In the genomic region with DNA sequence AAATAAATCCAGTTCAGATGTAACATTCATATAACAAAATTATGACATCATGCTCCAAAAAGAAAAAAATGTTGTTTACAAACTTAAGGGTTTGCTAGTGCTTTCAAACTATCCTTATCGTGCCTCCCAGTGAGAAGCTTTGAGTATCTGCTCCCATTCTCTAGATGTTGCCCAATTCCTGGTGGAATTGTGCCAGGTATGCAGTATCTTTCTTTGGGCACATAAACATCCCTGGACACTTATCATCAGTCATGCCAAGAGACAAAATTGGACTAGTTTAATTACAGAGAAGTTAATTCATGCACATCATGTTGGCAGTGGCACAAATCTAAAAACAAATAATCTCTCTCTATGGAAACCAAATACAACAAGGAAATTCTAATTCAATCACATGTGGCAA, we compare ENCODE assay signal across 25 mouse cellular contexts.
DNase-seq lines count a peak whose midpoint lies in the region; ATAC-seq and TF ChIP-seq lines count a peak whose summit lies in the region.
"Had no signal": no experiment of that assay in that cellular context is flagged by ENCODE, and none has a peak within 500 bp of the region (broad histone marks: within the 10 kb centered on the region; RNA-seq: fewer than 3 reads in every experiment).

No protein-coding gene starts in this region.

- no peak overlapping the region for H3K9ac ChIP-seq in lung, embryonic 14.5 days
- H3K9ac ChIP-seq in neural tube, embryonic 15.5 days (replicated peaks), result no peak overlapping the region
- H3K9ac ChIP-seq: kidney, embryonic 15.5 days; liver, embryonic 15.5 days; neural tube, embryonic 13.5 days had no signal

- no peaks in the 10 kb centered on the region for H3K27me3 ChIP-seq in lung, embryonic 14.5 days (ENCODE audit: insufficient read depth, low read length)
- H3K27me3 ChIP-seq in neural tube, embryonic 15.5 days (replicated peaks), result no peaks in the 10 kb centered on the region
- H3K27me3 ChIP-seq: CH12.LX; kidney, embryonic 15.5 days; liver, embryonic 15.5 days had no signal

- no peak for TF ChIP-seq POLR2A in lung, adult 2 months (IDR thresholded peaks at IDR 0.05; ENCODE audit: borderline replicate concordance, extremely low read depth, low read depth, low read length)

- no peak overlapping the region for H3K4me2 ChIP-seq in lung, embryonic 14.5 days
- H3K4me2 ChIP-seq in neural tube, embryonic 15.5 days, result no peak overlapping the region
- H3K4me2 ChIP-seq: heart, embryonic 11.5 days; kidney, embryonic 15.5 days; liver, embryonic 15.5 days; neural tube, embryonic 13.5 days had no signal

- intact Hi-C loops in gastrocnemius, adult 2 months (cut with DNase I), result no loop called here

- no peak overlapping the region for H3K4me3 ChIP-seq in gastrocnemius, adult 2 months
- H3K4me3 ChIP-seq in lung, embryonic 14.5 days (ENCODE audit: low read depth, low read length), result no peak overlapping the region
- H3K4me3 ChIP-seq in lung, adult 2 months (replicated peaks; ENCODE audit: extremely low read depth, low read depth, low read length), result no peak overlapping the region
- H3K4me3 ChIP-seq in neural tube, embryonic 15.5 days (replicated peaks), result no peak overlapping the region
- H3K4me3 ChIP-seq: hindbrain, embryonic 10.5 days; kidney, embryonic 15.5 days; left cerebral cortex, adult 2 months; liver, embryonic 15.5 days; midbrain, embryonic 10.5 days; myocyte; neural tube, embryonic 13.5 days had no signal

- peaks cover 5% of the 10 kb centered on the region; the same call in 1 of the 2 replicates for H3K4me1 ChIP-seq in lung, embryonic 14.5 days (ENCODE audit: insufficient read depth)
- H3K4me1 ChIP-seq in lung, adult 2 months (ENCODE audit: control insufficient read depth, insufficient read depth, low read length), result peaks cover 4% of the 10 kb centered on the region
- 0 out of 2 replicates have a peak, but pooled peaks cover 5% of the 10 kb centered on the region for H3K4me1 ChIP-seq in neural tube, embryonic 15.5 days
- H3K4me1 ChIP-seq: liver, embryonic 15.5 days had no signal

- no peak for ATAC-seq in lung, embryonic 14.5 days (ENCODE audit: insufficient read depth)
- ATAC-seq in neural tube, embryonic 15.5 days (ENCODE audit: low FRiP score), result no peak
- ATAC-seq: activated CD4-positive, CD25-positive, alpha-beta regulatory T cell, adult 4 months; intestine, postnatal 0 days; midbrain, embryonic 16.5 days had no signal

- no peaks in the 10 kb centered on the region for H3K9me3 ChIP-seq in lung, embryonic 14.5 days (ENCODE audit: low read depth, low read length)
- H3K9me3 ChIP-seq in neural tube, embryonic 15.5 days (replicated peaks), result no peaks in the 10 kb centered on the region
- H3K9me3 ChIP-seq: G1E; hindbrain, embryonic 10.5 days; kidney, embryonic 15.5 days; liver, embryonic 15.5 days; midbrain, embryonic 10.5 days; neural tube, embryonic 13.5 days had no signal

- no peak for TF ChIP-seq CTCF in gastrocnemius, adult 2 months (IDR thresholded peaks at IDR 0.05)
- no peak for TF ChIP-seq CTCF in lung, embryonic 14.5 days (IDR thresholded peaks at IDR 0.05; ENCODE audit: low read depth)
- TF ChIP-seq CTCF in lung, adult 2 months (IDR thresholded peaks at IDR 0.05; ENCODE audit: insufficient read depth, low read length), result no peak

- H3K36me3 ChIP-seq in lung, embryonic 14.5 days (ENCODE audit: insufficient read depth), result no peaks in the 10 kb centered on the region
- no peaks in the 10 kb centered on the region for H3K36me3 ChIP-seq in neural tube, embryonic 15.5 days
- H3K36me3 ChIP-seq: G1E; hindbrain, embryonic 10.5 days; kidney, embryonic 15.5 days; liver, embryonic 15.5 days; midbrain, embryonic 10.5 days; neural tube, embryonic 13.5 days had no signal

- H3K27ac ChIP-seq in gastrocnemius, adult 2 months, result peak overlapping the region; percentile 59; the same call in 1 of the 2 replicates
- no peak overlapping the region for H3K27ac ChIP-seq in lung, embryonic 14.5 days (ENCODE audit: low read depth)
- no peak overlapping the region for H3K27ac ChIP-seq in neural tube, embryonic 15.5 days (replicated peaks)
- H3K27ac ChIP-seq: hindbrain, embryonic 10.5 days; kidney, embryonic 15.5 days; left cerebral cortex, adult 2 months; liver, embryonic 15.5 days; midbrain, embryonic 10.5 days; neural tube, embryonic 13.5 days had no signal

- WGBS in lung, embryonic 14.5 days, result 35% methylated on average over 1 of the region's 1 CpGs
- 13% methylated on average over 1 of the region's 1 CpGs for WGBS in lung, adult 2 months
- 70% methylated on average over 1 of the region's 1 CpGs for WGBS in neural tube, embryonic 15.5 days

- DNase-seq in gastrocnemius, adult 2 months, result no peak
- no peak for DNase-seq in gastrocnemius, postnatal 25 days
- DNase-seq in lung, embryonic 14.5 days, result peak; percentile 32
- DNase-seq in lung, adult 2 months, result no peak
- peak; percentile 70 for DNase-seq in lung, postnatal 25 days (ENCODE audit: low spot score)
- DNase-seq in layer of hippocampus, postnatal 25 days (ENCODE audit: extremely low spot score in 1 of 2, low spot score in 1 of 2), result no peak
- DNase-seq: adrenal gland, postnatal 25 days; cerebellum, adult 11 months; cerebellum, adult 9-11 months; kidney, postnatal 4 days; layer of hippocampus, adult 9-11 months had no signal

Comparison
In these comparisons a context has a peak if more than half of its experiments do, and no peak if none do; other contexts are left out.
1. DNase-seq: peak in lung, embryonic 14.5 days (single experiment) and lung, postnatal 25 days (single experiment); none in gastrocnemius, adult 2 months (single experiment), gastrocnemius, postnatal 25 days (single experiment), lung, adult 2 months (single experiment) and layer of hippocampus, postnatal 25 days (0 of 2).